Mouse (Mus musculus): Measurements from ENCODE around the gene Zfp599. TPM values are rescaled to one million over a fixed set of nuclear protein-coding genes. Genes with fewer than 3 reads are reported as not detected.

The Zfp599 gene
- polyA plus RNA-seq, 2 experiments: 0.63 to 1.5 TPM

GRCm38 (mm10) chr9:22302199-22302598 lies 42.5 kb upstream of the Zfp599 start:
- DNase-seq (ENCODE audit: low read depth in 3 of 3, low spot score in 3 of 3) (no peak), ATAC-seq (ENCODE audit: insufficient read depth) (no peak)
- no peak overlapping the region for H3K27ac ChIP-seq
- H3K4me3 ChIP-seq (ENCODE audit: insufficient read depth in 1 of 2, low read depth in 2 of 2, low read length in 2 of 2): no peak overlapping the region
- H3K27me3 ChIP-seq (ENCODE audit: control insufficient read depth, insufficient read depth, low read length): no peaks in the 10 kb centered on the region
- WGBS (ENCODE audit: insufficient replicate concordance): 74% methylated on average over 1 of the region's 1 CpGs
- no peaks in the 10 kb centered on the region for H3K9me3 ChIP-seq (ENCODE audit: control insufficient read depth, low read length)
- TF ChIP-seq EP300 (IDR thresholded peaks at IDR 0.05; ENCODE audit: low read depth) (no peak), CTCF (IDR thresholded peaks at IDR 0.05; ENCODE audit: low read depth) (no peak)
- no peak overlapping the region for H3K4me2 ChIP-seq (ENCODE audit: low read depth)
- 0 out of 4 replicates have a peak, but pooled peaks cover 0 to 3% of the 10 kb centered on the region in 2 experiments for H3K4me1 ChIP-seq (replicated peaks; ENCODE audit: control insufficient read depth in 2 of 2, insufficient read depth in 2 of 2, low read length in 1 of 2)
- no peak overlapping the region for H3K9ac ChIP-seq (replicated peaks)
- H3K36me3 ChIP-seq (replicated peaks; ENCODE audit: control insufficient read depth, insufficient read depth, low read depth): peaks cover 3% of the 10 kb centered on the region

GRCm38 (mm10) chr9:22278733-22279132 lies 19.0 kb upstream of the Zfp599 start:
- no peaks in the 10 kb centered on the region for H3K4me1 ChIP-seq (replicated peaks; ENCODE audit: control insufficient read depth in 2 of 2, insufficient read depth in 2 of 2, low read length in 1 of 2)
- H3K9ac ChIP-seq (replicated peaks): no peak overlapping the region
- TF ChIP-seq EP300 (IDR thresholded peaks at IDR 0.05; ENCODE audit: low read depth) (no peak), CTCF (IDR thresholded peaks at IDR 0.05; ENCODE audit: low read depth) (no peak)
- ATAC-seq (ENCODE audit: insufficient read depth) (no peak), DNase-seq (ENCODE audit: low read depth in 3 of 3, low spot score in 3 of 3) (no peak)
- H3K4me3 ChIP-seq (ENCODE audit: insufficient read depth in 1 of 2, low read depth in 2 of 2, low read length in 2 of 2): no peak overlapping the region
- H3K27ac ChIP-seq: no peak overlapping the region
- 86% methylated on average over 4 of the region's 4 CpGs for WGBS (ENCODE audit: insufficient replicate concordance)
- H3K9me3 ChIP-seq (ENCODE audit: control insufficient read depth, low read length): peaks cover 18% of the 10 kb centered on the region
- H3K36me3 ChIP-seq (replicated peaks; ENCODE audit: control insufficient read depth, insufficient read depth, low read depth): peaks cover 21% of the 10 kb centered on the region
- no peak overlapping the region for H3K4me2 ChIP-seq (ENCODE audit: low read depth)
- no peaks in the 10 kb centered on the region for H3K27me3 ChIP-seq (ENCODE audit: control insufficient read depth, insufficient read depth, low read length)

- 76% methylated on average over 1 of the region's 1 CpGs for WGBS (ENCODE audit: insufficient replicate concordance)
- DNase-seq (ENCODE audit: low read depth in 3 of 3, low spot score in 3 of 3) (no peak), ATAC-seq (ENCODE audit: insufficient read depth) (no peak)
- Histone ChIP-seq H3K36me3 (replicated peaks; ENCODE audit: control insufficient read depth, insufficient read depth, low read depth) (no peaks in the 10 kb centered on the region), H3K9ac (replicated peaks) (no peak overlapping the region), H3K27me3 (ENCODE audit: control insufficient read depth, insufficient read depth, low read length) (no peaks in the 10 kb centered on the region), H3K4me3 (ENCODE audit: insufficient read depth in 1 of 2, low read depth in 2 of 2, low read length in 2 of 2) (no peak overlapping the region), H3K27ac (no peak overlapping the region), H3K4me1 (replicated peaks; ENCODE audit: control insufficient read depth in 2 of 2, insufficient read depth in 2 of 2, low read length in 1 of 2) (no peaks in the 10 kb centered on the region), H3K9me3 (ENCODE audit: control insufficient read depth, low read length) (no peaks in the 10 kb centered on the region), H3K4me2 (ENCODE audit: low read depth) (no peak overlapping the region)
- TF ChIP-seq EP300 (IDR thresholded peaks at IDR 0.05; ENCODE audit: low read depth): no peak
- TF ChIP-seq CTCF (IDR thresholded peaks at IDR 0.05; ENCODE audit: low read depth): no peak
Measured at GRCm38 (mm10) chr9:22268886-22269285, 9.2 kb upstream of the Zfp599 start.

- H3K9me3 ChIP-seq (ENCODE audit: control insufficient read depth, low read length): no peaks in the 10 kb centered on the region
- H3K27me3 ChIP-seq (ENCODE audit: control insufficient read depth, insufficient read depth, low read length): no peaks in the 10 kb centered on the region
- no peak for TF ChIP-seq CTCF (IDR thresholded peaks at IDR 0.05; ENCODE audit: low read depth)
- no peak for TF ChIP-seq EP300 (IDR thresholded peaks at IDR 0.05; ENCODE audit: low read depth)
- H3K27ac ChIP-seq: no peak overlapping the region
- no peaks in the 10 kb centered on the region for H3K36me3 ChIP-seq (replicated peaks; ENCODE audit: control insufficient read depth, insufficient read depth, low read depth)
- H3K9ac ChIP-seq (replicated peaks): no peak overlapping the region
- peaks cover 0 to 5% of the 10 kb centered on the region in 2 experiments; a peak in 2 of 4 replicates for H3K4me1 ChIP-seq (replicated peaks; ENCODE audit: control insufficient read depth in 2 of 2, insufficient read depth in 2 of 2, low read length in 1 of 2)
- no peak for ATAC-seq (ENCODE audit: insufficient read depth)
- no peak for DNase-seq (ENCODE audit: low read depth in 3 of 3, low spot score in 3 of 3)
- 74% methylated on average over 10 of the region's 10 CpGs for WGBS (ENCODE audit: insufficient replicate concordance)
- no peak overlapping the region for H3K4me2 ChIP-seq (ENCODE audit: low read depth)
- no peak overlapping the region for H3K4me3 ChIP-seq (ENCODE audit: insufficient read depth in 1 of 2, low read depth in 2 of 2, low read length in 2 of 2)
Measured at GRCm38 (mm10) chr9:22262611-22263010, 2.9 kb upstream of the Zfp599 start.

GRCm38 (mm10) chr9:22261594-22261993 lies 1.9 kb upstream of the Zfp599 start:
- TF ChIP-seq EP300 (IDR thresholded peaks at IDR 0.05; ENCODE audit: low read depth) (no peak), CTCF (IDR thresholded peaks at IDR 0.05; ENCODE audit: low read depth) (no peak)
- WGBS (ENCODE audit: insufficient replicate concordance): 47% methylated on average over 1 of the region's 1 CpGs
- Histone ChIP-seq H3K4me1 (replicated peaks; ENCODE audit: control insufficient read depth in 2 of 2, insufficient read depth in 2 of 2, low read length in 1 of 2) (peaks cover 0 to 5% of the 10 kb centered on the region in 2 experiments; a peak in 3 of 4 replicates), H3K27ac (no peak overlapping the region), H3K4me3 (ENCODE audit: insufficient read depth in 1 of 2, low read depth in 2 of 2, low read length in 2 of 2) (no peak overlapping the region), H3K4me2 (ENCODE audit: low read depth) (no peak overlapping the region), H3K27me3 (ENCODE audit: control insufficient read depth, insufficient read depth, low read length) (no peaks in the 10 kb centered on the region), H3K9me3 (ENCODE audit: control insufficient read depth, low read length) (no peaks in the 10 kb centered on the region), H3K36me3 (replicated peaks; ENCODE audit: control insufficient read depth, insufficient read depth, low read depth) (no peaks in the 10 kb centered on the region), H3K9ac (replicated peaks) (no peak overlapping the region)
- ATAC-seq (ENCODE audit: insufficient read depth): no peak
- no peak for DNase-seq (ENCODE audit: low read depth in 3 of 3, low spot score in 3 of 3)
